Mouse (Mus musculus): Measurements from ENCODE around the gene Rps15. TPM values are rescaled to one million over a fixed set of nuclear protein-coding genes. Genes with fewer than 3 reads are reported as not detected.
A peak's percentile ranks its signal among the peaks of the same experiment; 100 is the strongest.

Rps15 gene
- total and polyA plus RNA-seq, 3 experiments, result 748 to 1,041 (median 861) TPM

- WGBS, result 59% methylated on average over 6 of the region's 6 CpGs
- Histone ChIP-seq H3K79me2 (replicated peaks; ENCODE audit: control insufficient read depth, insufficient read depth, low read length) (0 out of 2 replicates have a peak, but pooled peaks cover 1% of the 10 kb centered on the region), H3K4me3 (no peak overlapping the region), H3K27me3 (ENCODE audit: control insufficient read depth, insufficient read depth, low read length) (no peaks in the 10 kb centered on the region), H3K4me1 (ENCODE audit: control insufficient read depth, insufficient read depth, low read length) (peaks cover 7% of the 10 kb centered on the region), H3K36me3 (ENCODE audit: control insufficient read depth, insufficient read depth, low read length) (no peaks in the 10 kb centered on the region), H3K9ac (ENCODE audit: low read depth, low read length) (peak overlapping the region; percentile 76), H3K27ac (peak overlapping the region; percentile 98)
- TF ChIP-seq POLR2A (IDR thresholded peaks at IDR 0.05; ENCODE audit: insufficient read depth, low read depth, low read length), result no peak
- no peak for TF ChIP-seq CTCF (IDR thresholded peaks at IDR 0.05)
- 0 out of 2 replicates have a peak, but pooled peaks have one; percentile 6 for TF ChIP-seq EP300 (IDR thresholded peaks at IDR 0.05; ENCODE audit: insufficient read depth, low read depth, low read length)
- no peak for DNase-seq
- intact Hi-C loops (cut with DNase I), result no loop called here
These were observed 32.8 kb upstream of the Rps15 start for GRCm38 (mm10) chr10:80259463-80259805.

- H3K4me1 ChIP-seq (ENCODE audit: control insufficient read depth, insufficient read depth, low read length), result peaks cover 7% of the 10 kb centered on the region
- DNase-seq, result peak; percentile 67 to 68
- WGBS, result 7% methylated on average over 19 of the region's 19 CpGs
- H3K79me2 ChIP-seq (replicated peaks; ENCODE audit: control insufficient read depth, insufficient read depth, low read length), result no peaks in the 10 kb centered on the region
- intact Hi-C loops (cut with DNase I), result loop anchor here (1.0 to 10.0 kb wide), 2 partner anchors 11 to 275 kb away; partner anchors contain the start of genes Cnn2, Ndufs7 and Tmem259
- peak overlapping the region; percentile 75 for H3K4me3 ChIP-seq
- no peaks in the 10 kb centered on the region for H3K36me3 ChIP-seq (ENCODE audit: control insufficient read depth, insufficient read depth, low read length)
- peak overlapping the region; percentile 76 for H3K9ac ChIP-seq (ENCODE audit: low read depth, low read length)
- H3K27ac ChIP-seq, result peak overlapping the region; percentile 98
- 0 out of 2 replicates have a peak, but pooled peaks have one; percentile 21 for TF ChIP-seq POLR2A (IDR thresholded peaks at IDR 0.05; ENCODE audit: insufficient read depth, low read depth, low read length)
- no peak for TF ChIP-seq CTCF (IDR thresholded peaks at IDR 0.05)
- H3K27me3 ChIP-seq (ENCODE audit: control insufficient read depth, insufficient read depth, low read length), result no peaks in the 10 kb centered on the region
These were observed 32.2 kb upstream of the Rps15 start for GRCm38 (mm10) chr10:80259861-80260641.

- peak; percentile 98 to 99 for DNase-seq
- TF ChIP-seq CTCF (IDR thresholded peaks at IDR 0.05) (no peak), POLR2A (IDR thresholded peaks at IDR 0.05; ENCODE audit: insufficient read depth, low read depth, low read length) (peak; percentile 79)
- Histone ChIP-seq H3K79me2 (replicated peaks; ENCODE audit: control insufficient read depth, insufficient read depth, low read length) (no peaks in the 10 kb centered on the region), H3K27ac (peak within 1 kb of the TSS; percentile 98), H3K36me3 (ENCODE audit: control insufficient read depth, insufficient read depth, low read length) (no peaks in the 10 kb centered on the region), H3K4me3 (peak within 1 kb of the TSS; percentile 75), H3K4me1 (ENCODE audit: control insufficient read depth, insufficient read depth, low read length) (peaks cover 7% of the 10 kb centered on the region), H3K9ac (ENCODE audit: low read depth, low read length) (peak within 1 kb of the TSS; percentile 76), H3K27me3 (ENCODE audit: control insufficient read depth, insufficient read depth, low read length) (no peaks in the 10 kb centered on the region)
- under 1% methylated on average over 49 of the region's 49 CpGs for WGBS
- intact Hi-C loops (cut with DNase I), result loop anchor here (1.0 to 10.0 kb wide), 2 partner anchors 12 to 276 kb away; partner anchors contain the start of genes Cnn2, Ndufs7 and Tmem259
These were observed 31.3 kb upstream of the Rps15 start, which contains the start of the genes Gamt and Dazap1 for GRCm38 (mm10) chr10:80260642-80261584. Gene Gamt, minus strand, starts transcription at chr10:80261012. Gene Dazap1, plus strand, starts transcription at chr10:80261486.

- WGBS, result 1% methylated on average over 14 of the region's 14 CpGs
These were observed 30.7 kb upstream of the Rps15 start for GRCm38 (mm10) chr10:80261585-80261968.

GRCm38 (mm10) chr10:80262169-80262568 is 30.1 kb upstream of the Rps15 start:
- no peak for DNase-seq
- Histone ChIP-seq H3K27ac (peak overlapping the region; percentile 98), H3K27me3 (ENCODE audit: control insufficient read depth, insufficient read depth, low read length) (no peaks in the 10 kb centered on the region), H3K9ac (ENCODE audit: low read depth, low read length) (no peak overlapping the region), H3K4me3 (peak overlapping the region; percentile 75), H3K36me3 (ENCODE audit: control insufficient read depth, insufficient read depth, low read length) (peaks cover 5% of the 10 kb centered on the region), H3K79me2 (replicated peaks; ENCODE audit: control insufficient read depth, insufficient read depth, low read length) (no peaks in the 10 kb centered on the region), H3K4me1 (ENCODE audit: control insufficient read depth, insufficient read depth, low read length) (peaks cover 7% of the 10 kb centered on the region)
- intact Hi-C loops (cut with DNase I), result loop anchor here (10.0 kb wide), 1 partner anchor 277 kb away; the partner anchor contains the start of genes Cnn2 and Tmem259
- 66% methylated on average over 12 of the region's 12 CpGs for WGBS
- TF ChIP-seq CTCF (IDR thresholded peaks at IDR 0.05) (no peak), EP300 (IDR thresholded peaks at IDR 0.05; ENCODE audit: insufficient read depth, low read depth, low read length) (no peak), POLR2A (IDR thresholded peaks at IDR 0.05; ENCODE audit: insufficient read depth, low read depth, low read length) (no peak)

More at GRCm38 (mm10) chr10:80261585-80261968, 30.7 kb upstream of the Rps15 start:
- H3K79me2 ChIP-seq (replicated peaks; ENCODE audit: control insufficient read depth, insufficient read depth, low read length), result no peaks in the 10 kb centered on the region
- TF ChIP-seq POLR2A (IDR thresholded peaks at IDR 0.05; ENCODE audit: insufficient read depth, low read depth, low read length) (peak; percentile 43; the same call in 1 of the 2 replicates), CTCF (IDR thresholded peaks at IDR 0.05) (no peak), EP300 (IDR thresholded peaks at IDR 0.05; ENCODE audit: insufficient read depth, low read depth, low read length) (0 out of 2 replicates have a peak, but pooled peaks have one; percentile 33)
- intact Hi-C loops (cut with DNase I), result loop anchor here (10.0 kb wide), 1 partner anchor 277 kb away; the partner anchor contains the start of genes Cnn2 and Tmem259
- H3K27ac ChIP-seq, result peak overlapping the region; percentile 98
- H3K4me3 ChIP-seq, result peak overlapping the region; percentile 75
- peak overlapping the region; percentile 73 for H3K9ac ChIP-seq (ENCODE audit: low read depth, low read length)
- DNase-seq, result peak; percentile 96 to 98
- peaks cover 4% of the 10 kb centered on the region for H3K36me3 ChIP-seq (ENCODE audit: control insufficient read depth, insufficient read depth, low read length)
- H3K4me1 ChIP-seq (ENCODE audit: control insufficient read depth, insufficient read depth, low read length), result peaks cover 7% of the 10 kb centered on the region
- no peaks in the 10 kb centered on the region for H3K27me3 ChIP-seq (ENCODE audit: control insufficient read depth, insufficient read depth, low read length)
